Mouse (Mus musculus) kidney, adult 2 months (tissue): Measurements from ENCODE around the gene Lgi4.

Experiments used
- CTCF ChIP-seq: fragments of 200-500 bp; conservative IDR thresholded peaks from 2 replicates; pipeline ENCODE4 v1.5.1; 2011; ENCODE audit warnings: low read depth, mild to moderate bottlenecking, control low read depth, low read length, moderate library complexity, mixed read lengths; ENCODE audit not compliant: insufficient read depth, insufficient read length
- POLR2A ChIP-seq: fragments of 200-500 bp; IDR thresholded peaks from one replicate; pipeline ENCODE4 v1.6.1; 2011; ENCODE audit warnings: low read depth, low read length, control low read depth

- TF ChIP-seq CTCF (no peak), POLR2A (no peak)
Measured at GRCm38 (mm10) chr7:31063074-31063560, 4.0 kb downstream of the Lgi4 start.
